In the genomic region with DNA sequence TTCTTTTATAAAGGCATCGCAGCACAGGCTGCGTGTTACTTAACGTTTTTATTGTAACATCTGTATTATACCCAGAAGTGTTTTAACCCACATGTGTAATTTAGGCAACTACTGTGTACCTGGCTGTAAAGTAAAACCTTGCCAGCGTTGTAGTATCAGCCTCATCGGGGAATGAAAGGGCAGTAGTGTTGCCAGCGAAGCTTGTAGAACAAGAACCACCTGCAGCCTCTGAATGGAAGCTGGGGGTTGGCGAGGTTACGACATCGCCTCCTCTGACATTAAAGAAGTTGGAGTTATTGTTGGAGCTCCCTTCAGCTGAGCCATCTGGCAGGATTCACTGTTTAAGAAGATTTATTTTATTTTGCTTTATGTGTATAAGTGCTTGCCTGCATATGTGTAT, we compare ENCODE assay signal across 19 mouse cellular contexts. TPM values are rescaled to one million over a fixed set of nuclear protein-coding genes. Genes with fewer than 3 reads are reported as not detected.
"Had no signal": no experiment of that assay in that cellular context is flagged by ENCODE, and none has a peak within 500 bp of the region (broad histone marks: within the 10 kb centered on the region; RNA-seq: fewer than 3 reads in every experiment).

No protein-coding gene starts in this region.

- H3K27me3 ChIP-seq: kidney, embryonic 15.5 days; limb, embryonic 12.5 days; liver, embryonic 13.5 days; megakaryocyte, embryonic 14.5 days; midbrain, embryonic 15.5 days; neural tube, embryonic 13.5 days had no signal

- H3K27ac ChIP-seq: kidney, embryonic 15.5 days; limb, embryonic 12.5 days; liver, embryonic 13.5 days; macrophage; midbrain, embryonic 15.5 days; neural tube, embryonic 13.5 days had no signal

- H3K4me3 ChIP-seq: kidney, embryonic 15.5 days; limb, embryonic 12.5 days; liver, embryonic 13.5 days; megakaryocyte, embryonic 14.5 days; midbrain, embryonic 15.5 days; neural tube, embryonic 13.5 days had no signal

- H3K9me3 ChIP-seq: kidney, embryonic 15.5 days; limb, embryonic 12.5 days; liver, embryonic 13.5 days; midbrain, embryonic 15.5 days; neural tube, embryonic 13.5 days had no signal

- ATAC-seq: intestine, embryonic 16.5 days; liver, postnatal 0 days; midbrain, embryonic 15.5 days had no signal

- H3K9ac ChIP-seq: kidney, embryonic 15.5 days; limb, embryonic 12.5 days; liver, embryonic 13.5 days; liver, postnatal 0 days; midbrain, embryonic 15.5 days; neural tube, embryonic 13.5 days had no signal

- DNase-seq: kidney, adult 2 months; kidney, postnatal 14 days; layer of hippocampus, postnatal 36 days; liver; liver, embryonic 13.5 days; liver, postnatal 0 days; retina, postnatal 1 day; right cerebral cortex, postnatal 4 days; spleen, adult 18-20 months; thymus, postnatal 4 days had no signal

- H3K4me1 ChIP-seq: kidney, embryonic 15.5 days; limb, embryonic 12.5 days; liver, embryonic 13.5 days; megakaryocyte, embryonic 14.5 days; midbrain, embryonic 15.5 days; neural tube, embryonic 13.5 days had no signal

- H3K4me2 ChIP-seq: kidney, embryonic 15.5 days; limb, embryonic 12.5 days; liver, embryonic 13.5 days; midbrain, embryonic 11.5 days; midbrain, embryonic 15.5 days; neural tube, embryonic 13.5 days had no signal

- H3K36me3 ChIP-seq: liver, embryonic 13.5 days had no signal

RNA-seq across cellular contexts. Expression of gene Cavin4, which starts 37.5 kb away (rescaled TPM):
- polyA plus RNA-seq: large intestine, adult 2 months; macrophage had no signal

RNA-seq across cellular contexts. Expression of gene Tmeff1, which starts 40.9 kb away (rescaled TPM):
- polyA plus RNA-seq: macrophage had no signal
